Mouse (Mus musculus): ENCODE measurements around the gene Cd53. TPM values are rescaled to one million over a fixed set of nuclear protein-coding genes. Genes with fewer than 3 reads are reported as not detected.

Gene Cd53
- total RNA-seq (2021): under 1 TPM; 0.50 to 0.95 TPM
- long read RNA-seq, experiment 1: 0 reads
- long read RNA-seq, experiment 2: 0 reads

DNA sequence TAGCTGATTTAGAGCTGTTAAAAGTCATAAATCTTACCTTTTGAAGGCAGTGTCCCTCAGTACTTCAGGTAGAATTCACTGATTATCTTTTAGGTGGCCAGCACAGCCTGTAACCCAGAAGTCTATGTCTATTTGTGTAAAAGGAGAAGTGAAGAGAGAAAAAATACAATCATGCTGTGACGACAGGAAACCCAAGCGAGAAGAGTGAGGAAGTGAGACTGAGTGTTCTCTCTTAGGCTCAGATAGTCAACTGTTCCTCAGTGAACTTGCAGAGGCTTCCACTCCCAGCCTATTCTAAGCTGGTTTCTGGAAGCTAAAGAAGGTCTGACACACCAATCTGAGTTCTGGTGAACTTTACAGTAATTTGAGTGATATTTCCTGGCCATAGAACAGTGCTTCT, at the start of gene Cd53:
TSS of gene Cd53 (minus strand) at position 220 of the 400 bp plus-strand sequence.
- peak; percentile 3 for DNase-seq (ENCODE audit: low spot score)

- no peak for DNase-seq (ENCODE audit: low spot score)
These were observed 42.2 kb upstream of the Cd53 start for GRCm38 (mm10) chr3:106832107-106832506.

DNA sequence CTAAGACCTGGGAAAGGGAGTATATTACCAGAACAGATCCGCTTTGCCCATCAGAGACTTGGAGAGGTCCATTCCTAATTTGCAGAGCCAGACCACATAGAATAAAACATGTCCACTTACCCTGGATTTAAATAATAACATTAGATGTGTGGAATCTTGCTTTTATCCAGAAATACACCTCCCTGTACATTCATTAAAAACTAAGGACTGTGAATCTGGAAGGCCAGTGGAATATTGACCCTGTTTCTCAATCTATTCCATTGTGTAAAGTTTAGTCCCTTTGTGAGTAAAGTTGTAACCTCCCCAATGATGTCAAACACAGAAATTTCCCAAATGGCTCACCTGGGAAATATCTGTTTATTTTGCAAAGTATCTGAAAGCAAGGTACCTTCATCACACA, 36.2 kb upstream of the Cd53 start, which contains the start of gene Olfr266:
TSS of gene Olfr266 (minus strand) at position 101 of the 400 bp plus-strand sequence.
- DNase-seq (ENCODE audit: low spot score): no peak

DNA sequence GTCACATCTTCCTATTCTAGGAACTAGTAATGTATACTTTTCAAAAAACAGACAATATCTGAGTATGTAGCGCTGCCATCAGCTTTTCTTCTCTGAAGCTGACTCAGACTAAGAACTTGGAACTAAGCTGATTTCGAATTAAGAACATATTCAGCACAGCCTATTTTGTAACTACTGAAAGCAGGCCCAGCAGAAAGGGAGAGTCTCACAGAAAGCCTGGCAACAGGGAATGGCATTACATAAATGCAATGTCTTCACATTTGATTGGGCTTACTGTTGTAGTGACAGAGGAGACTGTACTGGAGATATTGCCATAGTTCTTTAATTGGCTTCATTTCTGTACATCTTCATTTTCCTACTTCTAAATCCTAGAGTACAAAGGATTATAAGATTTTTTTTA, 27.7 kb upstream of the Cd53 start:
- DNase-seq (ENCODE audit: low spot score): no peak

DNA sequence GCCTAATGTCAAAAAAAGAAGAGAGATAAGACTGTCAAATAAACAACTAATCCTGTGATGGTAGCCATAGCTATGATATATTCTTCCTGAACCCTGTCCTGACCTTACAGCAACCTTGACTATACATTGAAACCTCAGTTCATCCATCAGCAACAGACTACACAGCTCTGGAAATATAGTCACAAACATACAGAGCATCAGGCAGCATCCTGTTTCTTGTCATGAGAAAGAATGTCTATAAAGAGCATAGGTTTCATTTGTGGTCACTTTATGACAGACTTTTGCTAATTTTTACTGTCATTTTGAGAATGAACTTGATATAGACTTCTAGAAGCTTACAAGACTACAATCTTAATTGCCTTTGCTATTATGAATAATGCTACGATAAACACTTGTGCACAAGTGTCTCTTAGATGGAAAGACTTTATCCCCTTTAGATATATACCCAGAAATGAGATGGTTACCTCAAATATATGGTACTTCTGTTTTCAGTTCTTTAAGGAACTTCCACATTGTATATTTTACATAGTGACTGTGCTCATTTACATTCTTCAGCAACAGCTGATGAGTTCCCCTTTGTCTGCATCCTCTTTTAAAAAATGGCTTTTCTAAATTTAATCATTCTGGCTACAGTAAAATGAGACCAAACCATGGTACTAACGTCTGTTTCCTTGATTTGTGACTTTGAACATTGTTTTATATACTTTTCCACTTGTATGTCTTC, 19.2 kb upstream of the Cd53 start:
- DNase-seq (ENCODE audit: low spot score): no peak

DNA sequence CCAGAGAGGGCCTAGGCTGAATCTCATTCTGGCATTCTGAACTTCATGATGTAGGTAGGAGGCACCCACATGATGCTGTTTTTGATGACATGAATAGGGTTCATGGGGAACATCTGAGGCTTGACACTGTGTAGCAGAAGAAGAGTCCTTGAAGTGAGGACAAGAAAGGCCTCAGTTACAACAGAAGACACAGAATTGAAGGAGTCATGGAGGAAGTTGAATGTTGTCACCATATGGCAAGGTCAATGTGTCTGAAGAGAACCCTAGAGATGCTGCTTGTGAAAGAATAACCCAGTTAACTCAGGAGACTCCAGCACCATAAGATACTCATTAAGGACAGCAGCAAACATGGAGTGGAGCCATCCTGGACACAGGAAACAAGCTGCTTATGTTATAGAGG, 8.1 kb upstream of the Cd53 start:
- DNase-seq (ENCODE audit: low spot score): no peak

GRCm38 (mm10) chr3:106788440-106788887, 1.5 kb downstream of the Cd53 start:
- no peak for DNase-seq (ENCODE audit: low spot score)

- DNase-seq (ENCODE audit: low spot score): no peak
These were observed 2.0 kb downstream of the Cd53 start for GRCm38 (mm10) chr3:106787972-106788371.

GRCm38 (mm10) chr3:106785130-106785529, 4.8 kb downstream of the Cd53 start:
- no peak for DNase-seq (ENCODE audit: low spot score)

GRCm38 (mm10) chr3:106771834-106772233, 18.1 kb downstream of the Cd53 start:
- no peak for DNase-seq (ENCODE audit: low spot score)

- DNase-seq (ENCODE audit: low spot score): no peak
These were observed 34.1 kb downstream of the Cd53 start for GRCm38 (mm10) chr3:106755898-106756297.

- peak; percentile 66 for DNase-seq (ENCODE audit: low spot score)
These were observed 67.7 kb downstream of the Cd53 start for GRCm38 (mm10) chr3:106722028-106722945.

GRCm38 (mm10) chr3:106721397-106722027, 68.4 kb downstream of the Cd53 start:
- peak; percentile 98 for DNase-seq (ENCODE audit: low spot score)

Other genes with a start within 250 kb of the Cd53 start
- gene Dram2, start 242.4 kb downstream of the Cd53 start, total RNA-seq (2021): 100 to 1,000 TPM in 1 of 2 experiments, 10 to 100 TPM in 1; 93.7 to 103 TPM
- 10 to 100 TPM; 27.6 to 30.8 TPM for gene Cept1, start 242.3 kb downstream of the Cd53 start, total RNA-seq (2021)
- gene Lrif1, start 105.2 kb downstream of the Cd53 start, total RNA-seq (2021): 10 to 100 TPM in 1 of 2 experiments, 1 to 10 TPM in 1; 9.4 to 10.8 TPM
- not detected for gene Olfr266, start 36.1 kb upstream of the Cd53 start, total RNA-seq (2021)
- gene Kcna3, start 246.0 kb upstream of the Cd53 start, total RNA-seq (2021): under 1 TPM in 1 of 2 experiments, not detected in 1; 0.12 TPM

Measured in gastrocnemius, adult 18-20 months (tissue).